Mouse (Mus musculus) stomach, postnatal 0 days (tissue): Measurements from ENCODE around the gene Ankdd1b. TPM values are rescaled to one million over a fixed set of nuclear protein-coding genes. Genes with fewer than 3 reads are reported as not detected.
A peak's percentile ranks its signal among the peaks of the same experiment; 100 is the strongest.

Experiments used
- ATAC-seq: fragments of 200-750 bp; cut with Nextera tagmentation; 2 replicates; pipeline ENCODE4 v1.8.0; 2017; ENCODE audit not compliant: low FRiP score, low TSS enrichment
- DNase-seq: peaks from one replicate; pipeline ENCODE4 v3.0.0-alpha.2; 2016; ENCODE audit warnings: low spot score
- H3K27ac ChIP-seq: fragments of 300-500 bp; sonication (generic); replicated peaks from 2 replicates; pipeline ENCODE4 v1.5.1; 2014; ENCODE audit warnings: mild to moderate bottlenecking, control low read depth
- H3K27me3 ChIP-seq: fragments of 300-500 bp; sonication (generic); 2 replicates; pipeline ENCODE4 v1.6.1; 2014; ENCODE audit warnings: low read length; ENCODE audit not compliant: control insufficient read depth, insufficient read depth
- H3K36me3 ChIP-seq: fragments of 300-500 bp; sonication (generic); 2 replicates; pipeline ENCODE4 v1.6.1; 2014; ENCODE audit warnings: low read length, mixed read lengths; ENCODE audit not compliant: control insufficient read depth, insufficient read depth
- H3K4me1 ChIP-seq: fragments of 300-500 bp; sonication (generic); replicated peaks from 2 replicates; pipeline ENCODE4 v1.6.1; 2014; ENCODE audit warnings: antibody characterized with exemption; ENCODE audit not compliant: control insufficient read depth, insufficient read depth
- H3K4me2 ChIP-seq: fragments of 300-500 bp; sonication (generic); replicated peaks from 2 replicates; pipeline ENCODE4 v1.6.1; 2014; ENCODE audit warnings: low read depth, mild to moderate bottlenecking, control low read depth, moderate library complexity
- H3K4me3 ChIP-seq: fragments of 300-500 bp; sonication (generic); 2 replicates; pipeline ENCODE4 v1.5.1; 2014; ENCODE audit warnings: low read depth, low read length, control low read depth
- H3K9ac ChIP-seq: fragments of 300-500 bp; sonication (generic); 2 replicates; pipeline ENCODE4 v1.6.1; 2014; ENCODE audit warnings: mild to moderate bottlenecking, low read length, control low read depth, mixed read lengths
- H3K9me3 ChIP-seq: fragments of 300-500 bp; sonication (generic); 2 replicates; pipeline ENCODE4 v1.6.1; 2016; ENCODE audit warnings: low read length; ENCODE audit not compliant: control insufficient read depth
- CTCF ChIP-seq: IDR thresholded peaks from 2 replicates; pipeline ENCODE4 v1.5.1; 2016; ENCODE audit warnings: antibody characterized with exemption, low read depth, mild to moderate bottlenecking, moderate library complexity
- EP300 ChIP-seq: optimal IDR thresholded peaks from 2 replicates; pipeline ENCODE3; 2016; ENCODE audit warnings: antibody characterized with exemption
- whole genome bisulfite sequencing: fragments of 180-500 bp; shearing (Covaris S2); extraction: QIAGEN DNeasy Blood & Tissue Kit; methylation state at CpG from one replicate; pipeline ENCODE4 v1.1.7; 2014; 5-methylcytosine and 5-hydroxymethylcytosine counted together
- polyA plus RNA-seq: library from polyadenylated mRNA; unstranded; fragments of >200 nt; fragmentation: Nextera tagmentation; extraction: Ambion mirVana; gene quantifications from 2 replicates; pipeline ENCODE4 v1.2.1, GENCODE M21; 2015

Ankdd1b gene
- polyA plus RNA-seq, 1 experiment from 2014 or later, result 6.8 TPM

DNA sequence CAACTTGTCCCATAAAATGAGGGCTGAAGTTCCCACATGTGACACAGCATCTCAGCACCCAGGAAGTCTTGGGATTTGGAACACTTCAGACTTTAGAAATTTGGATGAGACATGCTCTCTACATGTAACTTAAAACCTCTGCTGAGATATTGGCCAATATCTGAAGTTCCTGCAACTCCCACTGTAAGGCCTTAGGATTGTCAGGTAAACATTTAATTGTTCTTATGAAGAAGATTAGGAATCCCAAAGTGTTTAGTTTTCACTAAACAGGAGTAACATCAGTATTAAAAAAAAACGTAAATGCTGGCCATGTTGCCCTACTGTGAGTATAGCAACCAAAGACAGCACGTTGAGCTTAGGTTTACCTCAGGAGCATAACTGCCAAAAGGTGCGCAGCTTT, 19.4 kb upstream of the Ankdd1b start, which contains the start of gene Gm17622:
Gene Gm17622 (plus strand): TSS at position 301 of the 400 bp plus-strand sequence.
- no peak for TF ChIP-seq EP300
- DNase-seq (no peak), ATAC-seq (no peak)
- Histone ChIP-seq H3K9me3 (no peaks in the 10 kb centered on the region), H3K4me1 (no peaks in the 10 kb centered on the region), H3K36me3 (no peaks in the 10 kb centered on the region; the same call in 1 of the 2 replicates), H3K4me3 (no peak within 1 kb of the TSS), H3K27ac (no peak within 1 kb of the TSS), H3K27me3 (no peaks in the 10 kb centered on the region), H3K4me2 (no peak within 1 kb of the TSS), H3K9ac (no peak within 1 kb of the TSS)
- WGBS, result 90% methylated on average over 3 of the region's 3 CpGs

DNA sequence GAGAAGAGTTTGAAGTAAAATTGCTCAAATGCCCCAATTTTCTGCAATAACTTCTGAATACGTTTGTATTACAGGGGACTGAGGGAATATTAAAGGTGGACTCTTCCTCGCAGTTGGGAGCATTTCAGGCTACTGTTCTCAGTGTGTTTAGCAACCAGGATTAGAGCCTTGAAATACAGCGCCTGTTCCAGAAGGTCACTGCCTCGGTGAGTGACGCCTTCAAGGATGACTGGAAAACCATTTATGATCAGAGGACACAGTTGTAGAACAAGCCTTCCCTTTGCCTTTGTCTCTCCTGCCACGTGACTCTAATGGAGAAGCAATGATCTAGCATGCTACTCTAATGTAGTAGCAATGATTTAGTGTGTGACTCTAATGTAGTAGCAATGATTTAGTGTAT, 17.0 kb upstream of the Ankdd1b start:
- H3K4me1 ChIP-seq, result no peaks in the 10 kb centered on the region
- no peak overlapping the region for H3K4me3 ChIP-seq
- ATAC-seq (no peak), DNase-seq (no peak)
- H3K27ac ChIP-seq, result no peak overlapping the region
- H3K9me3 ChIP-seq, result no peaks in the 10 kb centered on the region
- 88% methylated on average over 6 of the region's 6 CpGs for WGBS
- no peak for TF ChIP-seq CTCF
- no peak for TF ChIP-seq EP300
- H3K27me3 ChIP-seq, result no peaks in the 10 kb centered on the region
- H3K4me2 ChIP-seq, result no peak overlapping the region
- no peak overlapping the region for H3K9ac ChIP-seq
- H3K36me3 ChIP-seq, result no peaks in the 10 kb centered on the region; the same call in 1 of the 2 replicates

DNA sequence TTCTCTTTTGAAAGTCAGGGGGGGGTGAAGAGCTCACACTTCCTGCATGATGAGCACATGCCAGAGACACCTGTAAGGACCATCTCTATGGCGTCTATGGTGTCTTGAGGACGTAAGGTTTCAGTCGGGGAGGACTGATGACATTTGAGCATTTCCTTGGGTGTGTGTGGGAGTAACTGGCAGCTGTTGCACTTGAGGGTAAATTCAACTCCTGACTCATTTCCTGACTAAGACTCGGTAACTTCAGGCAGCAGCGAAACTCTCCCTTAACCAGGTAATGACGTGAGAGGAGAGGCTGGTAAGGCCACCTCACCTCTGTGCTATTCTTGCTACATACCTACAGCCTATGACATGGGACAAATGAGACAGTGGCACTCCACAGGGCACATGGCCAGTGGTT, 16.2 kb upstream of the Ankdd1b start:
- no peaks in the 10 kb centered on the region for H3K9me3 ChIP-seq
- ATAC-seq (peak; percentile 64), DNase-seq (no peak)
- H3K9ac ChIP-seq, result no peak overlapping the region
- no peaks in the 10 kb centered on the region; the same call in 1 of the 2 replicates for H3K36me3 ChIP-seq
- H3K4me2 ChIP-seq, result no peak overlapping the region
- no peak overlapping the region for H3K27ac ChIP-seq
- no peak for TF ChIP-seq CTCF
- no peak for TF ChIP-seq EP300
- H3K4me3 ChIP-seq, result no peak overlapping the region
- H3K4me1 ChIP-seq, result no peaks in the 10 kb centered on the region
- H3K27me3 ChIP-seq, result no peaks in the 10 kb centered on the region
- 82% methylated on average over 6 of the region's 6 CpGs for WGBS

DNA sequence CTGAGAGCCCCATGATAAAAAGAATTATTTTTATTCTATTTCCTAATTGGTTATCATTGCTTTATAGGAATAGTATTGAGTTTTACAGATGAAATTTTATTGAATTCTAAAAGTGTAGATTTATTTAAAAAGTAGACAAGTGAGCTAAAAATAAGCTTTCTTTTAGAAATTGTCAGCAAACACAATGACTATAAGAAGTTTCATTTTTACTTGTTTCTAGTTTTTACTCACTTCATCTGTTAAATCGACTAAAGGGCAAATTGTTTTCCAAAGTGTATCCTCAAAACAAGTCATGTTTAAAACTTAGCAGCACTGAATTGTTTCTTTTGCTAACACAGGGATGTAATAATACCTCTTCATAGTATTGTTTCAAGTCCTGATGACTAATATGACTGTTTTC, 8.0 kb upstream of the Ankdd1b start:
- no peak for TF ChIP-seq CTCF
- TF ChIP-seq EP300, result no peak
- no peak overlapping the region for H3K27ac ChIP-seq
- WGBS, result 93% methylated on average over 1 of the region's 1 CpGs

DNA sequence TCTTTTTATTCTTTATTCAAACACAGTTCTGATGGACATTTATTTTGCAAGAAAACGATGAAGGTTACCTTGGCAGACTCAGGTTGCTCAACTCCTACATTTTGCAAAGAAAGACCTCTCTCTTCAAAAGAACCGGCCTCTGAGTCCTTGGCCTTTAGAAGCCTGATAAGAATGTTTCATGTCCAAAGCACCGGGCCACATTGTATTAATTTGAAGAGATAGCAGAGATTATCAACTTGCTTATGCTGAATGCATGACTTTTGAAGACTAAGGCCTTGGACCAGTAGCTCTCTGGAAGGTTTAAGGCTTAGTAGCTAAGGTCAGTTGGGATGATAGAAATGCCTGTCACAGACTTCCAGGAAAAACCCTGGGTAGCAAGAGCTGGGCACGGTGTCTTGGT, 6.2 kb upstream of the Ankdd1b start:
- H3K4me1 ChIP-seq, result no peaks in the 10 kb centered on the region
- H3K9me3 ChIP-seq, result no peaks in the 10 kb centered on the region
- ATAC-seq (no peak), DNase-seq (no peak)
- no peak overlapping the region for H3K9ac ChIP-seq
- H3K36me3 ChIP-seq, result no peaks in the 10 kb centered on the region
- TF ChIP-seq CTCF (no peak), EP300 (no peak)
- no peak overlapping the region for H3K4me3 ChIP-seq
- H3K4me2 ChIP-seq, result no peak overlapping the region
- no peaks in the 10 kb centered on the region for H3K27me3 ChIP-seq
- H3K27ac ChIP-seq, result no peak overlapping the region
- WGBS, result 78% methylated on average over 4 of the region's 4 CpGs

More for the DNA sequence above, 8.0 kb upstream of the Ankdd1b start:
- H3K4me3 ChIP-seq, result no peak overlapping the region
- H3K9ac ChIP-seq, result no peak overlapping the region
- no peaks in the 10 kb centered on the region for H3K4me1 ChIP-seq
- H3K4me2 ChIP-seq, result no peak overlapping the region
- H3K27me3 ChIP-seq, result no peaks in the 10 kb centered on the region
- DNase-seq (no peak), ATAC-seq (no peak)
- H3K9me3 ChIP-seq, result no peaks in the 10 kb centered on the region
- H3K36me3 ChIP-seq, result no peaks in the 10 kb centered on the region; the same call in 1 of the 2 replicates

DNA sequence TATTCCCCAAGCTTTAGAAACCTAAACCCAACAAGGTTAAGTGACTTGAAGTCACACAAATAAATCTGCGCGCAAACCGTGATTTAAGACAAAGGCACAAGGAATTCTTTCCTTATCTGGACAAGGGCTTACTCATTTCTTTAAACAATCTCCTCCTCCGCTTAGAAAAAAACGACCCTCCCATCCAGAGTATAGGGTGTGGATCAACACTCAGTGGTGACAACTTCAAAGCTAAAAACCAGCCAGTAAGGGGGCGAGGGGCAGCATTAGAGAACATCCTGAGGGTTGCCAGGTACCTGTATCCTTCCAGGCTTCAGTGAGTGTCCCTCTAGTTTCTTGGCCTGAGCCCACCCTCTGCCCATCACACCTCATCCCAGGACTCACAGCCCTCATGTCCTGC, 442 bp downstream of the Ankdd1b start:
- 36% methylated on average over 6 of the region's 6 CpGs for WGBS
- ATAC-seq, result peak; percentile 66
- no peak for DNase-seq
- peak overlapping the region; percentile 65 for H3K27ac ChIP-seq
- no peaks in the 10 kb centered on the region for H3K36me3 ChIP-seq
- H3K4me1 ChIP-seq, result no peaks in the 10 kb centered on the region
- no peak overlapping the region for H3K4me3 ChIP-seq
- TF ChIP-seq CTCF (no peak), EP300 (no peak)
- peak overlapping the region; percentile 21; the same call in 1 of the 2 replicates for H3K4me2 ChIP-seq
- no peaks in the 10 kb centered on the region for H3K9me3 ChIP-seq
- no peaks in the 10 kb centered on the region for H3K27me3 ChIP-seq
- H3K9ac ChIP-seq, result no peak overlapping the region
